Mouse (Mus musculus): ENCODE measurements around the gene Ppp1r14d. TPM values are rescaled to one million over a fixed set of nuclear protein-coding genes. Genes with fewer than 3 reads are reported as not detected.
A peak's percentile ranks its signal among the peaks of the same experiment; 100 is the strongest.

Gene Ppp1r14d
- total RNA-seq (2021) (not detected), polyA plus RNA-seq (2012; rRNA removed) (not detected in 2 replicates)
- long read RNA-seq = 0 reads

- no peak for DNase-seq
These were observed at the start of gene Ppp1r14d for GRCm38 (mm10) chr2:119229775-119230704. Ppp1r14d (minus strand) TSS chr2:119229906.

- DNase-seq = no peak
These were observed 48.1 kb upstream of the Ppp1r14d start for GRCm38 (mm10) chr2:119277810-119278209.

GRCm38 (mm10) chr2:119276926-119277325 is 47.2 kb upstream of the Ppp1r14d start:
- no peak for DNase-seq

- DNase-seq = peak; percentile 51
These were observed 44.4 kb upstream of the Ppp1r14d start for GRCm38 (mm10) chr2:119274126-119274525.

GRCm38 (mm10) chr2:119270643-119271331 is 41.1 kb upstream of the Ppp1r14d start, which contains the start of gene Rhov:
Rhov (minus strand) TSS chr2:119271272.
- peak; percentile 59 for DNase-seq

GRCm38 (mm10) chr2:119270286-119270642 is 40.6 kb upstream of the Ppp1r14d start:
- no peak for DNase-seq

GRCm38 (mm10) chr2:119263813-119264212 is 34.1 kb upstream of the Ppp1r14d start:
- DNase-seq = no peak

- DNase-seq = peak; percentile 95
These were observed 33.3 kb upstream of the Ppp1r14d start for GRCm38 (mm10) chr2:119262978-119263377.

- no peak for DNase-seq
These were observed 31.6 kb upstream of the Ppp1r14d start for GRCm38 (mm10) chr2:119261326-119261725.

- no peak for DNase-seq
These were observed 30.8 kb upstream of the Ppp1r14d start for GRCm38 (mm10) chr2:119260518-119260917.

GRCm38 (mm10) chr2:119254976-119255375 is 25.3 kb upstream of the Ppp1r14d start:
- DNase-seq = no peak

- DNase-seq = peak; percentile 86
These were observed 21.2 kb upstream of the Ppp1r14d start for GRCm38 (mm10) chr2:119250826-119251478.

- no peak for DNase-seq
These were observed 20.7 kb upstream of the Ppp1r14d start for GRCm38 (mm10) chr2:119250377-119250776.

GRCm38 (mm10) chr2:119249592-119250061 is 19.9 kb upstream of the Ppp1r14d start:
- no peak for DNase-seq

GRCm38 (mm10) chr2:119247904-119248303 is 18.2 kb upstream of the Ppp1r14d start:
- no peak for DNase-seq

- DNase-seq = no peak
These were observed 15.5 kb upstream of the Ppp1r14d start for GRCm38 (mm10) chr2:119245246-119245645.

GRCm38 (mm10) chr2:119242548-119242947 is 12.8 kb upstream of the Ppp1r14d start:
- DNase-seq = no peak

GRCm38 (mm10) chr2:119240819-119241186 is 11.1 kb upstream of the Ppp1r14d start:
- DNase-seq = no peak

- no peak for DNase-seq
These were observed 10.5 kb upstream of the Ppp1r14d start for GRCm38 (mm10) chr2:119240075-119240818.

- no peak for DNase-seq
These were observed 9.0 kb upstream of the Ppp1r14d start for GRCm38 (mm10) chr2:119238671-119239070.

- no peak for DNase-seq
These were observed 8.1 kb upstream of the Ppp1r14d start for GRCm38 (mm10) chr2:119237871-119238220.

Measured in adrenal gland, adult 2 months (tissue).